Mouse (Mus musculus) testis, adult 2 months (tissue): ENCODE results near the gene Cpox.

Source experiments
- CTCF ChIP-seq: fragments of 200-500 bp; IDR thresholded peaks from 2 replicates; pipeline ENCODE4 v1.5.1; 2012; ENCODE audit warnings: low read depth, mild to moderate bottlenecking, inconsistent platforms, low read length, moderate library complexity; ENCODE audit not compliant: control insufficient read depth, insufficient read depth, insufficient replicate concordance
- POLR2A ChIP-seq: fragments of 200-500 bp; IDR thresholded peaks from 2 replicates; pipeline ENCODE4 v1.6.1; 2012; ENCODE audit warnings: low read depth, mild to moderate bottlenecking, inconsistent platforms, low read length, moderate library complexity; ENCODE audit not compliant: control insufficient read depth

DNA sequence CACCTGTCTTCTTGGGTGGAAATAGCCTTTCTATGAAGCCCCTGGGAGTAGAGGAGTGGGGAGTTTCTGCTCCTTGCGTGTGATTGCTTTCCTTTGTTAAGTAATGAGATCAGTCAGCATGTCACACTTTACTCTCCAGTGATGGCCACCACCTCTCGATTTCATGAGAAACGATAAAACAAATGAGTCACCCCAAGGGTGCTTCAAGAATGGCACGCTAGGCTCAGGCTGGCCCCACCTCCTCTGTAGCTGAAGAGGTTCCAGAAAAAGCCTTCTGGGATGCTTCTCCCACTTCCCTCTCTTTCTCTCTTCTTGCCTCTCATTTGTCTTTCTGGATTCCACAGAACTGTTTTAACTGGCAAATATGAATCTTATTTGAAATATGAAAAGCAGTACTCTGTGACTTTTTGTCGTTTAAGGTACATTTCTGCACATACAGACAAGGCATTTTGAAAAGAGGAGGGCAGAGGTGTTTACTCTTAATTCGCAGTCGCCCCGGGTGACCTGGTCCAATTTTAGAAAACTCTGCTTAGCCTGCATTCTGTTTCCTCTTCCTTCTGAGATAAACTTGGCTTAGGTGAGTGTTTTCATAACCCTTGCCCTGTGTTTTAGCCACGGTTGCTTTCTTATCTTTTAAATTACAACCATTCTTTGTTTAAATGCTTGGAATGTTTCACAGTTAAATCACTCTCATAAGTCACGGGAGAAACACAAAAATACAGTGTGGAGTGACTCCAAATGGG lies 33.5 kb downstream of the Cpox start:
- no peak for TF ChIP-seq CTCF
- TF ChIP-seq POLR2A: no peak
